Mouse (Mus musculus): ENCODE measurements around the gene Gm20708.
A peak's percentile ranks its signal among the peaks of the same experiment; 100 is the strongest.
"Not testable (repeated sequence)": the region's sequence is repeated elsewhere in the genome, so short reads cannot be mapped to it uniquely, and the experiment has no call there.

The Gm20708 gene

GRCm38 (mm10) chr11:117833509-117833908 lies 24.0 kb downstream of the Gm20708 start:
- not testable (repeated sequence) for DNase-seq (ENCODE audit: low spot score in 2 of 2)

GRCm38 (mm10) chr11:117834086-117834485 lies 24.6 kb downstream of the Gm20708 start:
- no peak for DNase-seq (ENCODE audit: low spot score in 2 of 2)

GRCm38 (mm10) chr11:117836306-117836705 lies 26.8 kb downstream of the Gm20708 start:
- DNase-seq (ENCODE audit: low spot score in 2 of 2), result no peak

- no peak for DNase-seq (ENCODE audit: low spot score in 2 of 2)
Observed at GRCm38 (mm10) chr11:117838572-117838971, 29.1 kb downstream of the Gm20708 start.

GRCm38 (mm10) chr11:117839021-117839420 lies 29.6 kb downstream of the Gm20708 start:
- no peak for DNase-seq (ENCODE audit: low spot score in 2 of 2)

GRCm38 (mm10) chr11:117840910-117841309 lies 31.4 kb downstream of the Gm20708 start:
- no peak for DNase-seq (ENCODE audit: low spot score in 2 of 2)

- no peak for DNase-seq (ENCODE audit: low spot score in 2 of 2)
Observed at GRCm38 (mm10) chr11:117843434-117843833, 34.0 kb downstream of the Gm20708 start.

- DNase-seq (ENCODE audit: low spot score in 2 of 2), result no peak
Observed at GRCm38 (mm10) chr11:117844997-117845396, 35.5 kb downstream of the Gm20708 start.

- no peak for DNase-seq (ENCODE audit: low spot score in 2 of 2)
Observed at GRCm38 (mm10) chr11:117845651-117846050, 36.2 kb downstream of the Gm20708 start.

GRCm38 (mm10) chr11:117846640-117847039 lies 37.2 kb downstream of the Gm20708 start:
- no peak for DNase-seq (ENCODE audit: low spot score in 2 of 2)

- DNase-seq (ENCODE audit: low spot score in 2 of 2), result no peak
Observed at GRCm38 (mm10) chr11:117847593-117848215, 38.2 kb downstream of the Gm20708 start.

GRCm38 (mm10) chr11:117848271-117848984 lies 39.0 kb downstream of the Gm20708 start:
- DNase-seq (ENCODE audit: low spot score in 2 of 2), result no peak

GRCm38 (mm10) chr11:117848985-117849671 lies 39.7 kb downstream of the Gm20708 start, which contains the start of gene Birc5:
Gene Birc5, plus strand, starts transcription at chr11:117849251.
- DNase-seq (ENCODE audit: low spot score in 2 of 2), result peak; percentile 92 to 96

- DNase-seq (ENCODE audit: low spot score in 2 of 2), result no peak
Observed at GRCm38 (mm10) chr11:117852875-117853274, 43.4 kb downstream of the Gm20708 start.

GRCm38 (mm10) chr11:117854241-117854640 lies 44.8 kb downstream of the Gm20708 start:
- no peak for DNase-seq (ENCODE audit: low spot score in 2 of 2)

- DNase-seq (ENCODE audit: low spot score in 2 of 2), result no peak
Observed at GRCm38 (mm10) chr11:117855360-117855759, 45.9 kb downstream of the Gm20708 start.

GRCm38 (mm10) chr11:117855975-117856374 lies 46.5 kb downstream of the Gm20708 start:
- no peak for DNase-seq (ENCODE audit: low spot score in 2 of 2)

GRCm38 (mm10) chr11:117857462-117857861 lies 48.0 kb downstream of the Gm20708 start:
- DNase-seq (ENCODE audit: low spot score in 2 of 2), result no peak

- no peak for DNase-seq (ENCODE audit: low spot score in 2 of 2)
Observed at GRCm38 (mm10) chr11:117858392-117858791, 48.9 kb downstream of the Gm20708 start.

GRCm38 (mm10) chr11:117860601-117861000 lies 51.1 kb downstream of the Gm20708 start, which contains the start of gene Tmem235:
Gene Tmem235, plus strand, starts transcription at chr11:117860752.
- DNase-seq (ENCODE audit: low spot score in 2 of 2), result no peak

GRCm38 (mm10) chr11:117863174-117863856 lies 53.8 kb downstream of the Gm20708 start:
- DNase-seq (ENCODE audit: low spot score in 2 of 2), result no peak

GRCm38 (mm10) chr11:117864805-117865204 lies 55.3 kb downstream of the Gm20708 start:
- DNase-seq (ENCODE audit: low spot score in 2 of 2), result no peak

Data from urinary bladder, adult 18-20 months (tissue).